Mouse (Mus musculus) CH12.LX (cell line): ENCODE measurements around the gene Zbtb20. TPM values are rescaled to one million over a fixed set of nuclear protein-coding genes. Genes with fewer than 3 reads are reported as not detected.

Experiments
- DNase-seq: peaks from one replicate; pipeline ENCODE4 v3.0.0-alpha.2; 2013; ENCODE audit errors: extremely low read depth
- H3K27ac ChIP-seq: 2 replicates; pipeline ENCODE4 v1.5.1; 2012; ENCODE audit warnings: low read depth, mild to moderate bottlenecking, control low read depth, moderate library complexity; ENCODE audit not compliant: insufficient read depth
- H3K27me3 ChIP-seq: replicated peaks from 2 replicates; pipeline ENCODE3; 2012; ENCODE audit warnings: inconsistent platforms
- H3K36me3 ChIP-seq, 2 experiments: replicated peaks in 1 of 2; 2 replicates each; pipeline versions ENCODE3 to v1.6.1; 2012; ENCODE audit warnings: inconsistent platforms in 1 of 2, low read length in 1 of 2, mild to moderate bottlenecking in 1 of 2, mixed read lengths in 1 of 2, moderate library complexity in 1 of 2; ENCODE audit not compliant: control insufficient read depth in 1 of 2, insufficient read depth in 1 of 2
- H3K4me1 ChIP-seq, 2 experiments: 2 replicates each; pipeline ENCODE4 v1.6.1; 2012; ENCODE audit warnings: inconsistent platforms in 1 of 2, moderate library complexity in 1 of 2; ENCODE audit not compliant: insufficient read depth in 2 of 2, control insufficient read depth in 1 of 2
- H3K4me2 ChIP-seq: 2 replicates; pipeline ENCODE4 v1.6.1; 2012; ENCODE audit warnings: low read depth, mild to moderate bottlenecking, control low read depth; ENCODE audit not compliant: poor library complexity, insufficient read depth, severe bottlenecking
- H3K4me3 ChIP-seq, 3 experiments: fragments of 150-350 bp in 1 of 3; sonication (generic) in 1 of 3; replicated peaks in 1 of 3; 2 replicates each; pipeline versions ENCODE3 to v1.5.1; 2011 to 2012; ENCODE audit warnings: low read depth in 2 of 3, low read length in 2 of 3, mild to moderate bottlenecking in 2 of 3, moderate library complexity in 2 of 3, control low read depth in 1 of 3, improper control_type of control experiment in 1 of 3, inconsistent platforms in 1 of 3, mixed read lengths in 1 of 3; ENCODE audit not compliant: poor library complexity in 1 of 3
- H3K79me2 ChIP-seq: replicated peaks from 2 replicates; pipeline ENCODE4 v1.6.1; 2012; ENCODE audit warnings: mild to moderate bottlenecking, moderate library complexity; ENCODE audit not compliant: control insufficient read depth, poor library complexity, insufficient read depth, severe bottlenecking; ENCODE audit errors: extremely low read depth
- H3K9ac ChIP-seq: 2 replicates; pipeline ENCODE4 v1.6.1; 2012; ENCODE audit warnings: low read depth, mild to moderate bottlenecking, control low read depth, moderate library complexity; ENCODE audit not compliant: insufficient read depth
- H3K9me3 ChIP-seq: replicated peaks from 2 replicates; pipeline ENCODE3; 2012; ENCODE audit warnings: low read length, inconsistent platforms, mixed read lengths
- CHD1 ChIP-seq: IDR thresholded peaks from 2 replicates; pipeline ENCODE4 v1.6.1; 2012; ENCODE audit warnings: low read depth, low read length, improper control_type of control experiment, inconsistent platforms
- CHD2 ChIP-seq: IDR thresholded peaks from 2 replicates; pipeline ENCODE4 v1.6.1; 2011; ENCODE audit warnings: low read length, improper control_type of control experiment
- E2F4 ChIP-seq: IDR thresholded peaks from 2 replicates; pipeline ENCODE4 v1.6.1; 2011; ENCODE audit warnings: low read depth, low read length, improper control_type of control experiment; ENCODE audit not compliant: insufficient replicate concordance
- EP300 ChIP-seq: IDR thresholded peaks from 2 replicates; pipeline ENCODE4 v1.6.1; 2011; ENCODE audit warnings: low read length, improper control_type of control experiment
- ETS1 ChIP-seq: conservative IDR thresholded peaks from 2 replicates; pipeline ENCODE4 v1.6.1; 2012; ENCODE audit warnings: low read depth, mild to moderate bottlenecking, inconsistent platforms, low read length, improper control_type of control experiment, moderate library complexity
- IRF4 ChIP-seq: IDR thresholded peaks from 2 replicates; pipeline ENCODE4 v1.6.1; 2014; ENCODE audit warnings: low read depth, mild to moderate bottlenecking, inconsistent platforms, low read length, improper control_type of control experiment
- KAT2A ChIP-seq: IDR thresholded peaks from 2 replicates; pipeline ENCODE4 v1.6.1; 2012; ENCODE audit warnings: low read length, improper control_type of control experiment, inconsistent platforms; ENCODE audit not compliant: insufficient replicate concordance
- MAFK ChIP-seq: IDR thresholded peaks from 2 replicates; pipeline ENCODE4 v1.6.1; 2011; ENCODE audit warnings: low read length, improper control_type of control experiment; ENCODE audit not compliant: insufficient replicate concordance
- MAZ ChIP-seq: IDR thresholded peaks from 2 replicates; pipeline ENCODE4 v1.6.1; 2012; ENCODE audit warnings: low read depth, mild to moderate bottlenecking, inconsistent platforms, low read length, improper control_type of control experiment, moderate library complexity
- POLR2A ChIP-seq: IDR thresholded peaks from 2 replicates; pipeline ENCODE4 v1.6.1; 2011; ENCODE audit warnings: low read depth, mild to moderate bottlenecking, improper control_type of control experiment, low read length
- RAD21 ChIP-seq: IDR thresholded peaks from 2 replicates; pipeline ENCODE4 v1.6.1; 2011; ENCODE audit warnings: low read depth, mild to moderate bottlenecking, low read length, improper control_type of control experiment, moderate library complexity
- RCOR1 ChIP-seq: conservative IDR thresholded peaks from 2 replicates; pipeline ENCODE4 v1.6.1; 2012; ENCODE audit warnings: low read depth, mild to moderate bottlenecking, inconsistent platforms, low read length, improper control_type of control experiment
- SIN3A ChIP-seq: IDR thresholded peaks from 2 replicates; pipeline ENCODE4 v1.6.1; 2012; ENCODE audit warnings: low read length, improper control_type of control experiment, inconsistent platforms
- TBP ChIP-seq: conservative IDR thresholded peaks from 2 replicates; pipeline ENCODE4 v1.6.1; 2011; ENCODE audit warnings: low read depth, low read length, improper control_type of control experiment
- TCF12 ChIP-seq: IDR thresholded peaks from 2 replicates; pipeline ENCODE4 v1.6.1; 2014; ENCODE audit warnings: low read depth, mild to moderate bottlenecking, inconsistent platforms, low read length, improper control_type of control experiment
- ZC3H11A ChIP-seq: IDR thresholded peaks from 2 replicates; pipeline ENCODE4 v1.6.1; 2012; ENCODE audit warnings: low read depth, mild to moderate bottlenecking, inconsistent platforms, low read length, improper control_type of control experiment
- ZMIZ1 ChIP-seq: IDR thresholded peaks from 2 replicates; pipeline ENCODE4 v1.6.1; 2012; ENCODE audit warnings: low read depth, mild to moderate bottlenecking, inconsistent platforms, low read length, improper control_type of control experiment
- dilution Hi-C: fragments of 300-500 bp; cut with MboI; formaldehyde crosslinking; loops from 2 replicates; pipeline ENCODE4 v1.14.3; 2020; ENCODE audit warnings: low sequenced_read_pairs; ENCODE audit not compliant: extremely low pct_unique_long_range_greater_than_20kb, extremely low pct_ligation_motif_present
- in situ Hi-C: fragments of 300-500 bp; cut with MboI; formaldehyde crosslinking; loops from 3 replicates; pipeline ENCODE4 v1.14.3; 2019; ENCODE audit warnings: low sequenced_read_pairs, low pct_ligation_motif_present, low pct_unique_long_range_greater_than_20kb, mixed read lengths
- polyA plus RNA-seq: library from polyadenylated mRNA; unstranded; fragments of >175 nt; gene quantifications from 2 replicates; pipeline ENCODE4 v1.2.1, GENCODE M21; 2012; ENCODE audit warnings: low read depth; ENCODE audit not compliant: insufficient read length
- total RNA-seq, 2 experiments: library from RNA; depleted of rRNA; stranded (reverse); fragments of 300-350 nt in 1 of 2; fragments of >200 nt in 1 of 2; gene quantifications; 2 replicates each; pipeline ENCODE4 v1.2.3; 2012 to 2014

The Zbtb20 gene
- total and polyA plus RNA-seq, 3 experiments = 24.9 to 58.0 (median 51.6) TPM

GRCm38 (mm10) chr16:43360112-43360511 is 484.4 kb downstream of the Zbtb20 start:
- Histone ChIP-seq H3K4me1 (peaks cover 9 to 37% of the 10 kb centered on the region in 2 experiments), H3K4me2 (no peak overlapping the region), H3K27me3 (no peaks in the 10 kb centered on the region), H3K4me3 (no peak overlapping the region), H3K27ac (no peak overlapping the region), H3K79me2 (peaks cover 7% of the 10 kb centered on the region; the same call in 1 of the 2 replicates), H3K9me3 (no peaks in the 10 kb centered on the region), H3K36me3 (no peaks in the 10 kb centered on the region), H3K9ac (no peak overlapping the region)
- TF ChIP-seq CHD1 = no peak
- TF ChIP-seq KAT2A = no peak
- no peak for TF ChIP-seq MAZ
- TF ChIP-seq IRF4 = no peak
- TF ChIP-seq TCF12 = no peak
- no peak for TF ChIP-seq CHD2
- no peak for TF ChIP-seq POLR2A
- dilution Hi-C loops = no loop called here
- DNase-seq = no peak
- in situ Hi-C loops = no loop called here

GRCm38 (mm10) chr16:43360838-43361480 is 485.3 kb downstream of the Zbtb20 start:
- H3K9me3 ChIP-seq = no peaks in the 10 kb centered on the region
- H3K4me1 ChIP-seq = peaks cover 9 to 40% of the 10 kb centered on the region in 2 experiments
- TF ChIP-seq TBP (no peak), ETS1 (no peak), IRF4 (no peak), RCOR1 (no peak), E2F4 (no peak), SIN3A (no peak), ZC3H11A (no peak), EP300 (no peak), RAD21 (no peak), MAFK (no peak), ZMIZ1 (no peak), CHD2 (no peak)
- H3K9ac ChIP-seq = no peak overlapping the region
- peaks cover 7% of the 10 kb centered on the region; the same call in 1 of the 2 replicates for H3K79me2 ChIP-seq
- DNase-seq = no peak
- no peak overlapping the region for H3K4me2 ChIP-seq
- dilution Hi-C loops = no loop called here
- in situ Hi-C loops = no loop called here
- no peak overlapping the region for H3K27ac ChIP-seq
- no peaks in the 10 kb centered on the region for H3K36me3 ChIP-seq
- no peak overlapping the region for H3K4me3 ChIP-seq
- H3K27me3 ChIP-seq = no peaks in the 10 kb centered on the region
